Mouse (Mus musculus) retina, adult 2 months (tissue): ENCODE results near the gene Dtnbp1.

Experiments used
- DNase-seq: peaks from one replicate; pipeline ENCODE4 v3.0.0-alpha.2; 2012; ENCODE audit warnings: low read depth, low spot score

Gene Dtnbp1

DNA sequence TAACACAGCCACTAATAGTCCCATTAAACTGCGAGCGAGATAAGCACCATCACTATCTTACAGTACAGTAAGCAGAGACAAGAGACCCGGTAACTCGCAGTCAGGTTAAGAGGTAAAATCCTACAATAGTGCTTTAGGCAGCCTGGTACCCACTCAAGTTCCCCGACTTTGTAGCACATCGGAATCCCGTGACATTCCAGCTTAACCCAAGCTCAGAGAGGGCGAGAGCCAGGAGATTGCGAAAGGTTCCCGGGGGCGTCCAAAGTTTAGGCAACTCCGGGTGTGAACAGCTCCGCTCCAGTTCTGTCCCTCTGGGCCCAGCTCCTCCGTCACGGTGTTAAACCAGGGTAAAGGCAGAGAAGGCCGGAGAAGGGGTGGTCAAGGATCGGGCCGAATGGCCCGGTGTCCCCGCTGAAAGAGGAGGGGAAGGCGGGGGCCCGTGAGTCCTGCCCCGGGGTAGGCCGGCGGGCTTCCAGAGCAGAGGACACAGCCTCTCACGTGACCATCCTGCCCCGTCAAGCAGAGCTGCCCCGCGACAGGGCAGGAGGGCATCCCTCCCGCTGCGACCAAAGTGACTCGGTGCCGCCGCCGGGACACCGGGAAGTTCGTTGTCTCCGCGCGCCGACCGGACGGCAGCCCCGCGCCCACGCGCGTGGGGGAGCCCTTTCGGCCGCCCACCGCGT lies 578 bp downstream of the Dtnbp1 start:
- no peak for DNase-seq

GRCm38 (mm10) chr13:45000836-45001227 lies 1.1 kb downstream of the Dtnbp1 start:
- no peak for DNase-seq

DNA sequence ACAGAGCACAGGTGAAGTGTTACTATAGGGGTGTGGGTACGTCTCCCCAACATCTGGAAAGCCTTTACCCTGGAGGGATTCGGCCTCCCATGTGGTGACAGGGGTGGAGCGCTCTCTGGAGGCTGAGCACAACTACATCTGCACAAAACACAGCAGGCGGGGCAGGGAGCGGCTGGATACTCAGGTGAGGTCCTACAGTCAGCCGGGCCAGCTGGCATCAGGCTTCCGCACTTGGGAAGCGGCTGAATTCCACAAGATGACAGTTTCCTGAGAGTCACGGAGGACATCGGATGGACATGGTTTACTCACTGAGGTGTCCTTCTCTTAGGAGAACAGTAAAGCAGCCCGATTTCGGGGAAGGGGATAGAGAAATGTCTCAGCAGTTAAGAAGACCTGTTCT lies 2.7 kb downstream of the Dtnbp1 start:
- DNase-seq = no peak

- no peak for DNase-seq
Observed at GRCm38 (mm10) chr13:44996339-44996738, 5.6 kb downstream of the Dtnbp1 start.

GRCm38 (mm10) chr13:44992550-44993205 lies 9.3 kb downstream of the Dtnbp1 start:
- no peak for DNase-seq

GRCm38 (mm10) chr13:44991936-44992335 lies 10.0 kb downstream of the Dtnbp1 start:
- no peak for DNase-seq

- DNase-seq = no peak
Observed at GRCm38 (mm10) chr13:44990073-44990682, 11.8 kb downstream of the Dtnbp1 start.

DNA sequence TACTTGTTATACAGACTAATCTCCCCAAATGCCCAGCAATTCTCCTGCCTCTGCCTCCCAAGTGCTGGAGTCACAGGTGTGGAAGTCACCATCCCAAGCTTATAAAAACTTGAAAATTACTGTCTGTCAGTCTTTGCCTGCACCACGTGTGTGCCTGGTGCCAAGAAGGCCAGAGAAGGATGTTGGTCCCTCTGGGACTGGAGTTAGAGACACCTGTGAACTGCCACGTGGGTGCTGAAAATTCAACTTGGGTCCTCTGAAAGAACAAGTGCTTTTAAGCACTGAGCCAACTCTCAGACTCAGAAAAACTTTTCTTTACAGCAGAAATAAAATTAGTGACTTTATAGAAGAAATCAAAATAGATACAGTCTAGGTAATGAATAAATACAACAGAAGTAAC lies 15.6 kb downstream of the Dtnbp1 start:
- no peak for DNase-seq

- DNase-seq = no peak
Observed at GRCm38 (mm10) chr13:44985321-44985720, 16.6 kb downstream of the Dtnbp1 start.

- no peak for DNase-seq
Observed at GRCm38 (mm10) chr13:44983635-44984401, 18.1 kb downstream of the Dtnbp1 start.

- DNase-seq = no peak
Observed at GRCm38 (mm10) chr13:44982799-44983198, 19.1 kb downstream of the Dtnbp1 start.

- no peak for DNase-seq
Observed at GRCm38 (mm10) chr13:44979433-44979832, 22.5 kb downstream of the Dtnbp1 start.

GRCm38 (mm10) chr13:44977483-44978141 lies 24.3 kb downstream of the Dtnbp1 start:
- DNase-seq = no peak

DNA sequence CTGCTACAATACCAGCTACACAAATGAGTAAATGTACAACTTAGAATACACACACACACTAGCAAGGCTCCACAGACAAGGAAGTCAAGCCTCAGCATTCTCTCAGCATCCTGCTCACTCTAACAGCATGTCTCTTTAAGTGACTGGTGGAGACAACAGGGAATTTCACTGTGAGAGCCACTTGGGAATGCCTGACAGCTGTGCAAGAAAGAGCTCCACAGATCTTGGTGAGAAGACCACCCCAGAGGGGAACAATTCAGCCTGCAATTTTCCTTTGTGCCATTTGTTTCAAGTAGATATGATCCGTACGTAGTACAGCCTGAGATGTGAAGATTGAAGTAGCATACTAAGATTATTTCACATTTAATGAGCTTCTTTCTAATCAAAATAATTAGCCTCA lies 24.9 kb downstream of the Dtnbp1 start:
- no peak for DNase-seq

DNA sequence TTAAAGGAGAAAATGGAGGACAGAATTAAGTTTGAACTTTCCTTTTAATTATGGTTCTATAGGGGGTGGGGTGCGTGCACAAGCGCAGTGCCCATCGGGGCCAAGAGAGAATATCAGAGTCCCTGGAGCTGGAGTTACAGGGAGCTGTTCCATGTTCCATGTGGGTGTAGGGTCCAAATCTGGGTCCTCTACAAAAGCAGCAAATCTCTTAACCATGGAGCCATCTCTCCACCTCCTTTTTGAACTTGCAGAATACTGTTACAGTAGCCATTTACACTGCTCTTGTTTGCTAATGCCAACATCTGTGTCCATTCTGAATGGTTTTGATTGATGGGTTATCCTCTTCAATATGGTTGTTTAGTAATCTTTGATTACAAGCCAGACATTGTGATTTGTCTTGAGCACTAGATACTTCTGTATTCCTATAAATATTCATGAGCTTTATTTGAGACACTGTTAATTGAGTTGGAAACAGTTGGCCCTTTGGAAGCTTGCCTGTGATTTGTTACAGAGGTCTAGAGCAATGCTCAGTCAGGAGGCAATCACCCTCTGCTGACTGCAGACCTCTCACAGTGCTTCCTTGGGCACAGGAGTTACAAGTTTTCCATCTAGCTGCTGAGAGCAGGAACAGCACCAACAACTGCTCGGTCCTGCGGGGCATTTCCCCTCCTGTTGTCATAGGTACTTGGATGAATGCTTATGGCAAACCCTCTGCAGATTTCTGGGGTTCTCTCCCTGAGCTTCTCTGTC lies 41.2 kb downstream of the Dtnbp1 start:
- DNase-seq = no peak

GRCm38 (mm10) chr13:44957049-44957448 lies 44.9 kb downstream of the Dtnbp1 start:
- no peak for DNase-seq

- DNase-seq = no peak
Observed at GRCm38 (mm10) chr13:44955781-44956180, 46.2 kb downstream of the Dtnbp1 start.

GRCm38 (mm10) chr13:44954232-44954568 lies 47.7 kb downstream of the Dtnbp1 start:
- DNase-seq = no peak

DNA sequence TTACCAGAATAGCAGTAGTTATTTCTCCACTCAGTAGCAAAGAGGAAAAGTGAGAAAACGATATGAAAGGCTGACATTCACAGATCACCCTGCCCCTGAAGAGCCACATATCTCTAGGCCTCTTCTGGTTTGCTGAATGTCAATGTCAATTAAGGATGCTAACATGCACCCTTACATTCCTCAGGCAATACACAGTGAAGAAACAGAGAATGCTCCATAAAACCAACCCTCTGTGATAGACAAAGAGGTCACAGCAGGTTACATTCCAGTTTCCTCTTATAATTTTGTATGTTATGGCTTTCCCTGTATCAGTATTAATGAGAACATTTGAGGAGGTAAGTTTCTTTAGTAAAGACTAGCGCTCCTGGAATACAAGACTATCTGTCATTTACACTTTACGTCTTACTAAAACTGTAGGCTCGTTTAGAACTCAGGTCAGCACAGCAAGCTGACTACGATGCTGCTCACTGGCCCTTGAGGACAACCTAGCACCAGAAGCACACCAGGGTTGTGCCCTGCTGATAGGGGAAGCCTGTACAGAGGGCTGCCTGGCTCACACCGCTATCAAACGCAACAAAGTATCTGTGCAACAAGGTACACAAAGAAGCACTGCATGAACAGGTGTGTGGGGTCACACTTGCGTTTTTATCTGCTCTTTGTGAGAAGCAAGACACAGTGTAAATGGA lies 48.3 kb downstream of the Dtnbp1 start:
- DNase-seq = no peak

DNA sequence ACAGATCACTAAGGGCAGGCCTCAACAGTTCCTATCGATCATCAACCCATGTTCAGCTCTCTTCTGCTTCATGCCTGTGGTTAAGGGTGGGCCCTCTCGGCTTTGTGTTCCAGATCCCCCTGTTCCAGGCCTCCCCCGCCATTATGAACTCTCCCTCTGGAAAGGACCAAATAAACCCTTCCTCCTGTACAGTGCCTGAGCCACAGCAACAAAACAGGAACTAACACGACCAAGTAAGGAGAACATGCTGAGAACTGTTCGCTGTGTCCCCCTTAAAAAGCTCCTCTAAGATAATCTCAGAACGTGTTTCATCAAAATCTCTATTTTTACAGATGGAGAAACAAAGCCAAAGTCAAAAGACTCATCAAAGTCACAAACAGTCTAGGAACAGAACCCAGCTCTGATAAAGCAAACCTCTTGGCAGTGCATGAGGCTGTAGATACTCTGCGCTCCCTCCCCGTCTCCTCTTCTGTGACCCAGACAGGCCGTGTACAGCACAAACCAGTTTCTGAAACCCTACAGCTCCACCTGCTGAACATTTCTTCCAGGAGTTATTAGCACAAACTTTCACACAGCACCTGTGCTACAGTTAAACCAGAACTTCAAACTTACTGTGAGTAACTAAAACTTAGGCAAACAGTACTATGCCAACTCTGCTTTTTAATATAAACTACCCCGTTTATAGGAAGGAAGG lies 49.4 kb downstream of the Dtnbp1 start:
- no peak for DNase-seq
